Mouse (Mus musculus) erythroblast, adult 5-6 weeks (primary cell): ENCODE results near the gene Olfr1105. TPM values are rescaled to one million over a fixed set of nuclear protein-coding genes. Genes with fewer than 3 reads are reported as not detected.

Experiments used
- ATAC-seq: replicated peaks from 2 replicates; pipeline ENCODE4 v1.8.0; 2016; ENCODE audit warnings: moderate number of reproducible peaks, mild to moderate bottlenecking, moderate TSS enrichment, inconsistent platforms; ENCODE audit not compliant: poor library complexity, low FRiP score, severe bottlenecking
- total RNA-seq, 2 experiments: library from RNA; stranded (forward) in 1 of 2; stranded (reverse) in 1 of 2; fragments of 150-400 nt in 1 of 2; fragments of 200-764, 138-1000 nt in 1 of 2; gene quantifications; 2 replicates each; pipeline versions ENCODE4 v1.2.3 to v1.2.4; 2015 to 2017; ENCODE audit warnings: low replicate concordance in 2 of 2

The Olfr1105 gene
- total RNA-seq (2015; ENCODE audit: low replicate concordance) (not detected in 2 replicates), total RNA-seq (2017; ENCODE audit: low replicate concordance) (not detected in 2 replicates)

- ATAC-seq = no peak
Measured at GRCm38 (mm10) chr2:87036431-87036830, at the start of gene Olfr1105. TSS of gene Olfr1105 (minus strand) at chr2:87036531.

DNA sequence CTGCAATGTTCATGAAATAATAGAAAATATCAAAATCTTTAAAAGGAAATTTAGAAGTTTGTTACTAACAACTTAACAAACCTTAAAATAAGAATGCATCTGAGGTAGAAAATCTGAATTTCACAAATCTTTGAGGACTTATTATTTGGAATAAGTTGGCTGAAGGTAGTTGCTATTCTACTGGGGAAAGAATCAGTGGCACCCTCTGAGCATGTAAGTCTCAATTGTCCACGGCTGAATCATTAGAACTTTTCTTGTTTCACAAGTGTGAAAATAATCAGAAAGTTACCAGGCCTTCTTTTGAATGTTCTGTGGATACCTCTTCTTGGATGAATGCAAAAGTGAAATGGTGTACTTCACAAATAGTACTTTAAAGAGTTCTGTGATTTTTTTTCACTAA, 39.4 kb upstream of the Olfr1105 start, which contains the start of gene Olfr1107:
Gene Olfr1107, minus strand, starts transcription at position 101 of the 400 bp plus-strand sequence.
- no peak for ATAC-seq

GRCm38 (mm10) chr2:87052173-87052572, 15.8 kb upstream of the Olfr1105 start, which contains the start of gene Olfr1106:
TSS of gene Olfr1106 (minus strand) at chr2:87052273.
- no peak for ATAC-seq

- ATAC-seq = no peak
Measured at GRCm38 (mm10) chr2:87026980-87027379, 9.4 kb downstream of the Olfr1105 start, which contains the start of gene Olfr1104. TSS of gene Olfr1104 (minus strand) at chr2:87027080.

GRCm38 (mm10) chr2:86998098-86998497, 38.2 kb downstream of the Olfr1105 start, which contains the start of gene Olfr1102:
TSS of gene Olfr1102 (plus strand) at chr2:86998398.
- no peak for ATAC-seq

GRCm38 (mm10) chr2:86991121-86991520, 45.2 kb downstream of the Olfr1105 start, which contains the start of gene Olfr1101:
TSS of gene Olfr1101 (minus strand) at chr2:86991221.
- ATAC-seq = no peak

Other genes with a start within 250 kb of the Olfr1105 start
- not detected in 2 replicates for gene Olfr141, start 226.5 kb downstream of the Olfr1105 start, total RNA-seq (2015; ENCODE audit: low replicate concordance)
- gene Olfr141, start 226.5 kb downstream of the Olfr1105 start, total RNA-seq (2017; ENCODE audit: low replicate concordance) = not detected in 2 replicates
- gene Olfr1094, start 211.9 kb downstream of the Olfr1105 start, total RNA-seq (2015; ENCODE audit: low replicate concordance) = not detected in 2 replicates
- gene Olfr1094, start 211.9 kb downstream of the Olfr1105 start, total RNA-seq (2017; ENCODE audit: low replicate concordance) = not detected in 2 replicates
- not detected in 2 replicates for gene Olfr1095, start 184.8 kb downstream of the Olfr1105 start, total RNA-seq (2015; ENCODE audit: low replicate concordance)
- gene Olfr1095, start 184.8 kb downstream of the Olfr1105 start, total RNA-seq (2017; ENCODE audit: low replicate concordance) = not detected in 2 replicates
- not detected in 2 replicates for gene Gm13723, start 161.7 kb downstream of the Olfr1105 start, total RNA-seq (2015; ENCODE audit: low replicate concordance)
- not detected in 2 replicates for gene Gm13723, start 161.7 kb downstream of the Olfr1105 start, total RNA-seq (2017; ENCODE audit: low replicate concordance)
- gene Olfr1097, start 144.3 kb downstream of the Olfr1105 start, total RNA-seq (2015; ENCODE audit: low replicate concordance) = not detected in 2 replicates
- not detected in 2 replicates for gene Olfr1097, start 144.3 kb downstream of the Olfr1105 start, total RNA-seq (2017; ENCODE audit: low replicate concordance)
- gene Olfr1098, start 112.0 kb downstream of the Olfr1105 start, total RNA-seq (2015; ENCODE audit: low replicate concordance) = not detected in 2 replicates
- not detected in 2 replicates for gene Olfr1098, start 112.0 kb downstream of the Olfr1105 start, total RNA-seq (2017; ENCODE audit: low replicate concordance)
- not detected in 2 replicates for gene Olfr1099, start 75.8 kb downstream of the Olfr1105 start, total RNA-seq (2015; ENCODE audit: low replicate concordance)
- not detected in 2 replicates for gene Olfr1099, start 75.8 kb downstream of the Olfr1105 start, total RNA-seq (2017; ENCODE audit: low replicate concordance)
- not detected in 2 replicates for gene Olfr1100, start 56.6 kb downstream of the Olfr1105 start, total RNA-seq (2015; ENCODE audit: low replicate concordance)
- not detected in 2 replicates for gene Olfr1100, start 56.6 kb downstream of the Olfr1105 start, total RNA-seq (2017; ENCODE audit: low replicate concordance)
- not detected in 2 replicates for gene Olfr1101, start 45.3 kb downstream of the Olfr1105 start, total RNA-seq (2015; ENCODE audit: low replicate concordance)
- not detected in 2 replicates for gene Olfr1101, start 45.3 kb downstream of the Olfr1105 start, total RNA-seq (2017; ENCODE audit: low replicate concordance)
- gene Olfr1102, start 38.1 kb downstream of the Olfr1105 start, total RNA-seq (2015; ENCODE audit: low replicate concordance) = not detected in 2 replicates
- gene Olfr1102, start 38.1 kb downstream of the Olfr1105 start, total RNA-seq (2017; ENCODE audit: low replicate concordance) = not detected in 2 replicates
- gene Olfr1104, start 9.5 kb downstream of the Olfr1105 start, total RNA-seq (2015; ENCODE audit: low replicate concordance) = not detected in 2 replicates
- gene Olfr1104, start 9.5 kb downstream of the Olfr1105 start, total RNA-seq (2017; ENCODE audit: low replicate concordance) = not detected in 2 replicates
- not detected in 2 replicates for gene Olfr1106, start 15.7 kb upstream of the Olfr1105 start, total RNA-seq (2015; ENCODE audit: low replicate concordance)
- 0.26 TPM in 1 of 2 replicates, not detected in the other for gene Olfr1106, start 15.7 kb upstream of the Olfr1105 start, total RNA-seq (2017; ENCODE audit: low replicate concordance)
- gene Olfr1107, start 39.3 kb upstream of the Olfr1105 start, total RNA-seq (2015; ENCODE audit: low replicate concordance) = not detected in 2 replicates
- not detected in 2 replicates for gene Olfr1107, start 39.3 kb upstream of the Olfr1105 start, total RNA-seq (2017; ENCODE audit: low replicate concordance)
- not detected in 2 replicates for gene Olfr1109, start 59.5 kb upstream of the Olfr1105 start, total RNA-seq (2015; ENCODE audit: low replicate concordance)
- gene Olfr1109, start 59.5 kb upstream of the Olfr1105 start, total RNA-seq (2017; ENCODE audit: low replicate concordance) = not detected in 2 replicates
- not detected in 2 replicates for gene Olfr259, start 78.0 kb upstream of the Olfr1105 start, total RNA-seq (2015; ENCODE audit: low replicate concordance)
- gene Olfr259, start 78.0 kb upstream of the Olfr1105 start, total RNA-seq (2017; ENCODE audit: low replicate concordance) = not detected in 2 replicates
- not detected in 2 replicates for gene Olfr1110, start 103.8 kb upstream of the Olfr1105 start, total RNA-seq (2015; ENCODE audit: low replicate concordance)
- gene Olfr1110, start 103.8 kb upstream of the Olfr1105 start, total RNA-seq (2017; ENCODE audit: low replicate concordance) = 0.17 TPM in 1 of 2 replicates, not detected in the other
- not detected in 2 replicates for gene Olfr1111, start 116.1 kb upstream of the Olfr1105 start, total RNA-seq (2015; ENCODE audit: low replicate concordance)
- gene Olfr1111, start 116.1 kb upstream of the Olfr1105 start, total RNA-seq (2017; ENCODE audit: low replicate concordance) = not detected in 2 replicates
- not detected in 2 replicates for gene Olfr1112, start 151.3 kb upstream of the Olfr1105 start, total RNA-seq (2015; ENCODE audit: low replicate concordance)
- not detected in 2 replicates for gene Olfr1112, start 151.3 kb upstream of the Olfr1105 start, total RNA-seq (2017; ENCODE audit: low replicate concordance)
- gene Olfr1113, start 172.4 kb upstream of the Olfr1105 start, total RNA-seq (2015; ENCODE audit: low replicate concordance) = not detected in 2 replicates
- gene Olfr1113, start 172.4 kb upstream of the Olfr1105 start, total RNA-seq (2017; ENCODE audit: low replicate concordance) = not detected in 2 replicates
- not detected in 2 replicates for gene Olfr1115, start 211.5 kb upstream of the Olfr1105 start, total RNA-seq (2015; ENCODE audit: low replicate concordance)
- 0.70 TPM in 1 of 2 replicates, not detected in the other for gene Olfr1115, start 211.5 kb upstream of the Olfr1105 start, total RNA-seq (2017; ENCODE audit: low replicate concordance)
- gene Olfr1116, start 231.0 kb upstream of the Olfr1105 start, total RNA-seq (2015; ENCODE audit: low replicate concordance) = not detected in 2 replicates
- under 0.01 TPM in 1 of 2 replicates, not detected in the other for gene Olfr1116, start 231.0 kb upstream of the Olfr1105 start, total RNA-seq (2017; ENCODE audit: low replicate concordance)